Mouse (Mus musculus): ENCODE results near the gene Rnf19b. TPM values are rescaled to one million over a fixed set of nuclear protein-coding genes. Genes with fewer than 3 reads are reported as not detected.

Gene Rnf19b
- polyA plus RNA-seq, 1 experiment from 2014 or later: 4.8 TPM

GRCm38 (mm10) chr4:129122107-129122506, 64.0 kb downstream of the Rnf19b start:
- Histone ChIP-seq H3K4me3 (replicated peaks) (no peak overlapping the region), H3K9me3 (replicated peaks) (no peaks in the 10 kb centered on the region), H3K9ac (no peak overlapping the region), H3K4me1 (replicated peaks) (peaks cover 19% of the 10 kb centered on the region), H3K4me2 (no peak overlapping the region), H3K36me3 (replicated peaks) (no peaks in the 10 kb centered on the region), H3K27ac (replicated peaks) (no peak overlapping the region), H3K27me3 (peaks cover 97% of the 10 kb centered on the region)
- WGBS (ENCODE audit: insufficient replicate concordance): 34% methylated on average over 9 of the region's 9 CpGs
- ATAC-seq (ENCODE audit: insufficient read depth): no peak

GRCm38 (mm10) chr4:129122719-129123118, 64.6 kb downstream of the Rnf19b start:
- no peaks in the 10 kb centered on the region for H3K36me3 ChIP-seq (replicated peaks)
- peaks cover 96% of the 10 kb centered on the region for H3K27me3 ChIP-seq
- H3K9me3 ChIP-seq (replicated peaks): no peaks in the 10 kb centered on the region
- H3K4me2 ChIP-seq: no peak overlapping the region
- no peak overlapping the region for H3K9ac ChIP-seq
- 11% methylated on average over 8 of the region's 8 CpGs for WGBS (ENCODE audit: insufficient replicate concordance)
- H3K27ac ChIP-seq (replicated peaks): no peak overlapping the region
- H3K4me3 ChIP-seq (replicated peaks): no peak overlapping the region
- peaks cover 19% of the 10 kb centered on the region for H3K4me1 ChIP-seq (replicated peaks)
- ATAC-seq (ENCODE audit: insufficient read depth): no peak

- no peak for ATAC-seq (ENCODE audit: insufficient read depth)
- 7% methylated on average over 13 of the region's 13 CpGs for WGBS (ENCODE audit: insufficient replicate concordance)
- Histone ChIP-seq H3K4me1 (replicated peaks) (peaks cover 23% of the 10 kb centered on the region), H3K27ac (replicated peaks) (no peak overlapping the region), H3K9ac (no peak overlapping the region), H3K36me3 (replicated peaks) (no peaks in the 10 kb centered on the region), H3K9me3 (replicated peaks) (no peaks in the 10 kb centered on the region), H3K27me3 (peaks cover 97% of the 10 kb centered on the region), H3K4me2 (no peak overlapping the region), H3K4me3 (replicated peaks) (no peak overlapping the region)
These were observed 66.6 kb downstream of the Rnf19b start for GRCm38 (mm10) chr4:129124652-129125146.

GRCm38 (mm10) chr4:129125736-129126451, 67.8 kb downstream of the Rnf19b start:
- peaks cover 95% of the 10 kb centered on the region for H3K27me3 ChIP-seq
- H3K36me3 ChIP-seq (replicated peaks): no peaks in the 10 kb centered on the region
- no peak overlapping the region for H3K4me3 ChIP-seq (replicated peaks)
- H3K27ac ChIP-seq (replicated peaks): no peak overlapping the region
- H3K4me1 ChIP-seq (replicated peaks): peaks cover 31% of the 10 kb centered on the region
- H3K9me3 ChIP-seq (replicated peaks): no peaks in the 10 kb centered on the region
- 12% methylated on average over 19 of the region's 19 CpGs for WGBS (ENCODE audit: insufficient replicate concordance)
- ATAC-seq (ENCODE audit: insufficient read depth): no peak
- H3K9ac ChIP-seq: no peak overlapping the region
- H3K4me2 ChIP-seq: peak overlapping the region; percentile 41

GRCm38 (mm10) chr4:129128582-129129338, 70.7 kb downstream of the Rnf19b start:
- H3K27me3 ChIP-seq: peaks cover 95% of the 10 kb centered on the region
- H3K4me2 ChIP-seq: no peak overlapping the region
- H3K9ac ChIP-seq: no peak overlapping the region
- H3K9me3 ChIP-seq (replicated peaks): no peaks in the 10 kb centered on the region
- WGBS (ENCODE audit: insufficient replicate concordance): 45% methylated on average over 13 of the region's 13 CpGs
- no peak overlapping the region for H3K4me3 ChIP-seq (replicated peaks)
- H3K27ac ChIP-seq (replicated peaks): no peak overlapping the region
- no peak for ATAC-seq (ENCODE audit: insufficient read depth)
- peaks cover 28% of the 10 kb centered on the region for H3K4me1 ChIP-seq (replicated peaks)
- no peaks in the 10 kb centered on the region for H3K36me3 ChIP-seq (replicated peaks)

- H3K4me1 ChIP-seq (replicated peaks): peaks cover 28% of the 10 kb centered on the region
- H3K9me3 ChIP-seq (replicated peaks): no peaks in the 10 kb centered on the region
- H3K27ac ChIP-seq (replicated peaks): no peak overlapping the region
- H3K27me3 ChIP-seq: peaks cover 95% of the 10 kb centered on the region
- no peak overlapping the region for H3K4me3 ChIP-seq (replicated peaks)
- no peak overlapping the region for H3K4me2 ChIP-seq
- no peak for ATAC-seq (ENCODE audit: insufficient read depth)
- H3K9ac ChIP-seq: no peak overlapping the region
- no peaks in the 10 kb centered on the region for H3K36me3 ChIP-seq (replicated peaks)
- WGBS (ENCODE audit: insufficient replicate concordance): 47% methylated on average over 9 of the region's 9 CpGs
These were observed 71.3 kb downstream of the Rnf19b start for GRCm38 (mm10) chr4:129129387-129129786.

GRCm38 (mm10) chr4:129130149-129130548, 72.1 kb downstream of the Rnf19b start:
- peaks cover 27% of the 10 kb centered on the region for H3K4me1 ChIP-seq (replicated peaks)
- ATAC-seq (ENCODE audit: insufficient read depth): no peak
- WGBS (ENCODE audit: insufficient replicate concordance): 3% methylated on average over 8 of the region's 8 CpGs
- no peak overlapping the region for H3K9ac ChIP-seq
- no peaks in the 10 kb centered on the region for H3K9me3 ChIP-seq (replicated peaks)
- H3K27ac ChIP-seq (replicated peaks): no peak overlapping the region
- no peaks in the 10 kb centered on the region for H3K36me3 ChIP-seq (replicated peaks)
- peaks cover 95% of the 10 kb centered on the region for H3K27me3 ChIP-seq
- H3K4me3 ChIP-seq (replicated peaks): 0 out of 2 replicates have a peak overlapping the region, but pooled peaks have one; percentile 6
- H3K4me2 ChIP-seq: 0 out of 2 replicates have a peak overlapping the region, but pooled peaks have one; percentile 2

- Histone ChIP-seq H3K27ac (replicated peaks) (no peak overlapping the region), H3K4me3 (replicated peaks) (peak overlapping the region; percentile 6), H3K4me2 (peak overlapping the region; percentile 45), H3K27me3 (peaks cover 95% of the 10 kb centered on the region), H3K36me3 (replicated peaks) (no peaks in the 10 kb centered on the region), H3K9me3 (replicated peaks) (no peaks in the 10 kb centered on the region), H3K4me1 (replicated peaks) (peaks cover 22% of the 10 kb centered on the region), H3K9ac (no peak overlapping the region)
- WGBS (ENCODE audit: insufficient replicate concordance): 5% methylated on average over 17 of the region's 17 CpGs
- ATAC-seq (ENCODE audit: insufficient read depth): no peak
These were observed 72.8 kb downstream of the Rnf19b start for GRCm38 (mm10) chr4:129130755-129131303.

- Histone ChIP-seq H3K4me1 (replicated peaks) (peaks cover 50% of the 10 kb centered on the region), H3K27me3 (peaks cover 91% of the 10 kb centered on the region), H3K4me3 (replicated peaks) (no peak overlapping the region), H3K4me2 (peak overlapping the region; percentile 21; the same call in 1 of the 2 replicates), H3K27ac (replicated peaks) (no peak overlapping the region), H3K36me3 (replicated peaks) (no peaks in the 10 kb centered on the region), H3K9me3 (replicated peaks) (no peaks in the 10 kb centered on the region), H3K9ac (no peak overlapping the region)
- no peak for ATAC-seq (ENCODE audit: insufficient read depth)
- WGBS (ENCODE audit: insufficient replicate concordance): 6% methylated on average over 15 of the region's 15 CpGs
These were observed 76.9 kb downstream of the Rnf19b start for GRCm38 (mm10) chr4:129134799-129135585.
